Mouse (Mus musculus): ENCODE results near the gene Dhrs3.

Dhrs3 gene

GRCm38 (mm10) chr4:144972948-144973720 is 80.5 kb downstream of the Dhrs3 start:
- no peak for DNase-seq (ENCODE audit: low read depth, low spot score)

- DNase-seq (ENCODE audit: low read depth, low spot score) = no peak
Observed at GRCm38 (mm10) chr4:144974458-144974857, 81.8 kb downstream of the Dhrs3 start.

GRCm38 (mm10) chr4:144975505-144975904 is 82.9 kb downstream of the Dhrs3 start:
- no peak for DNase-seq (ENCODE audit: low read depth, low spot score)

GRCm38 (mm10) chr4:144977057-144977456 is 84.4 kb downstream of the Dhrs3 start:
- DNase-seq (ENCODE audit: low read depth, low spot score) = no peak
